Mouse (Mus musculus) erythroblast, embryonic 14.5 days (primary cell): ENCODE measurements around the gene Secisbp2. TPM values are rescaled to one million over a fixed set of nuclear protein-coding genes. Genes with fewer than 3 reads are reported as not detected.
A peak's percentile ranks its signal among the peaks of the same experiment; 100 is the strongest.
"Not testable (repeated sequence)": the region's sequence is repeated elsewhere in the genome, so short reads cannot be mapped to it uniquely, and the experiment has no call there.

ENCODE experiments used
- H3K27me3 ChIP-seq: 2 replicates; pipeline ENCODE4 v1.6.1; 2012; ENCODE audit warnings: inconsistent platforms; ENCODE audit not compliant: control insufficient read depth
- H3K36me3 ChIP-seq: 2 replicates; pipeline ENCODE4 v1.6.1; 2012; ENCODE audit warnings: mild to moderate bottlenecking, inconsistent platforms; ENCODE audit not compliant: control insufficient read depth
- H3K4me1 ChIP-seq: 2 replicates; pipeline ENCODE4 v1.6.1; 2012; ENCODE audit warnings: inconsistent platforms; ENCODE audit not compliant: control insufficient read depth
- H3K4me3 ChIP-seq: replicated peaks from 2 replicates; pipeline ENCODE3; 2012; ENCODE audit warnings: moderate library complexity, mild to moderate bottlenecking, inconsistent platforms
- H3K9me3 ChIP-seq: 2 replicates; pipeline ENCODE4 v1.6.1; 2012; ENCODE audit warnings: low read length, inconsistent platforms, mixed read lengths; ENCODE audit not compliant: control insufficient read depth
- GATA1 ChIP-seq: IDR thresholded peaks from 2 replicates; pipeline ENCODE4 v1.6.1; 2012; ENCODE audit warnings: low read length, inconsistent platforms, mixed read lengths
- TAL1 ChIP-seq: IDR thresholded peaks from 3 replicates; pipeline ENCODE4 v1.6.1; 2012; ENCODE audit warnings: low read length, inconsistent platforms, mixed read lengths
- polyA plus RNA-seq: library from polyadenylated mRNA; stranded (reverse); fragments of >175 nt; gene quantifications from 2 replicates; pipeline ENCODE4 v1.2.3, GENCODE M21; 2012

The Secisbp2 gene
- polyA plus RNA-seq, 1 experiment: 2.3 TPM

GRCm38 (mm10) chr13:51648237-51648636, 3.3 kb upstream of the Secisbp2 start:
- no peaks in the 10 kb centered on the region for H3K27me3 ChIP-seq
- H3K4me3 ChIP-seq: peak overlapping the region; percentile 87
- H3K4me1 ChIP-seq: peaks cover 66% of the 10 kb centered on the region
- H3K9me3 ChIP-seq: no peaks in the 10 kb centered on the region
- TF ChIP-seq GATA1: peak; percentile 78
- TF ChIP-seq TAL1: no peak
- peaks cover 70% of the 10 kb centered on the region for H3K36me3 ChIP-seq

GRCm38 (mm10) chr13:51649740-51650139, 1.8 kb upstream of the Secisbp2 start:
- no peak overlapping the region for H3K4me3 ChIP-seq
- no peaks in the 10 kb centered on the region for H3K27me3 ChIP-seq
- H3K4me1 ChIP-seq: peaks cover 57% of the 10 kb centered on the region
- TF ChIP-seq TAL1 (no peak), GATA1 (no peak)
- H3K36me3 ChIP-seq: peaks cover 85% of the 10 kb centered on the region
- no peaks in the 10 kb centered on the region for H3K9me3 ChIP-seq

- Histone ChIP-seq H3K36me3 (peaks cover 97% of the 10 kb centered on the region), H3K4me1 (peaks cover 49% of the 10 kb centered on the region), H3K9me3 (no peaks in the 10 kb centered on the region), H3K4me3 (no peak overlapping the region), H3K27me3 (no peaks in the 10 kb centered on the region)
- TF ChIP-seq TAL1: no peak
- no peak for TF ChIP-seq GATA1
Observed at GRCm38 (mm10) chr13:51653159-51653558, 1.7 kb downstream of the Secisbp2 start.

GRCm38 (mm10) chr13:51653961-51654360, 2.5 kb downstream of the Secisbp2 start:
- TF ChIP-seq GATA1 (no peak), TAL1 (no peak)
- no peaks in the 10 kb centered on the region for H3K27me3 ChIP-seq
- peaks cover 41% of the 10 kb centered on the region for H3K4me1 ChIP-seq
- H3K36me3 ChIP-seq: peaks cover 97% of the 10 kb centered on the region
- H3K9me3 ChIP-seq: no peaks in the 10 kb centered on the region
- no peak overlapping the region for H3K4me3 ChIP-seq

GRCm38 (mm10) chr13:51656516-51657235, 5.2 kb downstream of the Secisbp2 start:
- Histone ChIP-seq H3K36me3 (peaks cover 98% of the 10 kb centered on the region), H3K9me3 (no peaks in the 10 kb centered on the region), H3K4me1 (peaks cover 19% of the 10 kb centered on the region), H3K4me3 (no peak overlapping the region), H3K27me3 (no peaks in the 10 kb centered on the region)
- TF ChIP-seq TAL1: no peak
- no peak for TF ChIP-seq GATA1

GRCm38 (mm10) chr13:51658094-51658493, 6.6 kb downstream of the Secisbp2 start:
- Histone ChIP-seq H3K27me3 (no peaks in the 10 kb centered on the region), H3K4me3 (no peak overlapping the region), H3K36me3 (peaks cover 98% of the 10 kb centered on the region), H3K4me1 (peaks cover 6% of the 10 kb centered on the region), H3K9me3 (no peaks in the 10 kb centered on the region)
- TF ChIP-seq TAL1 (no peak), GATA1 (no peak)

GRCm38 (mm10) chr13:51659573-51659972, 8.1 kb downstream of the Secisbp2 start:
- Histone ChIP-seq H3K4me1 (no peaks in the 10 kb centered on the region), H3K36me3 (peaks cover 98% of the 10 kb centered on the region), H3K27me3 (no peaks in the 10 kb centered on the region), H3K9me3 (no peaks in the 10 kb centered on the region), H3K4me3 (no peak overlapping the region)
- no peak for TF ChIP-seq GATA1
- no peak for TF ChIP-seq TAL1

- Histone ChIP-seq H3K36me3 (peaks cover 98% of the 10 kb centered on the region), H3K4me1 (no peaks in the 10 kb centered on the region), H3K9me3 (no peaks in the 10 kb centered on the region), H3K4me3 (no peak overlapping the region), H3K27me3 (no peaks in the 10 kb centered on the region)
- TF ChIP-seq GATA1: no peak
- TF ChIP-seq TAL1: no peak
Observed at GRCm38 (mm10) chr13:51663561-51663960, 12.1 kb downstream of the Secisbp2 start.

GRCm38 (mm10) chr13:51668195-51668594, 16.7 kb downstream of the Secisbp2 start:
- H3K4me1 ChIP-seq, H3K4me3 ChIP-seq, H3K27me3 ChIP-seq, H3K9me3 ChIP-seq: not testable (repeated sequence)
- H3K36me3 ChIP-seq: peaks cover 94% of the 10 kb centered on the region

GRCm38 (mm10) chr13:51676641-51677040, 25.1 kb downstream of the Secisbp2 start:
- Histone ChIP-seq H3K4me3 (no peak overlapping the region), H3K27me3 (no peaks in the 10 kb centered on the region), H3K36me3 (peaks cover 97% of the 10 kb centered on the region), H3K4me1 (peaks cover 41% of the 10 kb centered on the region), H3K9me3 (no peaks in the 10 kb centered on the region)
- TF ChIP-seq GATA1 (no peak), TAL1 (no peak)
